Mouse (Mus musculus) heart, postnatal 0 days (tissue): Measurements from ENCODE around the gene Piwil4. TPM values are rescaled to one million over a fixed set of nuclear protein-coding genes. Genes with fewer than 3 reads are reported as not detected.

ENCODE experiments used
- ATAC-seq: fragments of 200-750 bp; cut with Nextera tagmentation; 2 replicates; pipeline ENCODE4 v1.8.0; 2017; ENCODE audit warnings: low read depth, moderate number of reproducible peaks, moderate library complexity; ENCODE audit not compliant: insufficient read depth
- DNase-seq: peaks from one replicate; pipeline ENCODE4 v3.0.0-alpha.2; 2016; ENCODE audit warnings: low spot score
- H3K27ac ChIP-seq: fragments of 300-500 bp; sonication (generic); 2 replicates; pipeline ENCODE4 v1.5.1; 2014; ENCODE audit warnings: low read depth, mild to moderate bottlenecking
- H3K27me3 ChIP-seq: fragments of 300-500 bp; sonication (generic); 2 replicates; pipeline ENCODE4 v1.6.1; 2014; ENCODE audit warnings: low read length, mixed read lengths; ENCODE audit not compliant: control insufficient read depth, insufficient read depth
- H3K36me3 ChIP-seq: fragments of 300-500 bp; sonication (generic); replicated peaks from 2 replicates; pipeline ENCODE4 v1.6.1; 2014; ENCODE audit warnings: low read length, mixed read lengths; ENCODE audit not compliant: control insufficient read depth, insufficient read depth
- H3K4me1 ChIP-seq: fragments of 300-500 bp; sonication (generic); 2 replicates; pipeline ENCODE4 v1.6.1; 2014; ENCODE audit warnings: antibody characterized with exemption; ENCODE audit not compliant: control insufficient read depth, insufficient read depth
- H3K4me2 ChIP-seq: fragments of 300-500 bp; sonication (generic); 2 replicates; pipeline ENCODE4 v1.6.1; 2014; ENCODE audit warnings: low read depth, mild to moderate bottlenecking, low read length, moderate library complexity
- H3K4me3 ChIP-seq: fragments of 300-500 bp; sonication (generic); 2 replicates; pipeline ENCODE4 v1.5.1; 2014; ENCODE audit warnings: low read depth, low read length
- H3K9ac ChIP-seq: fragments of 300-500 bp; sonication (generic); replicated peaks from 2 replicates; pipeline ENCODE4 v1.6.1; 2014; ENCODE audit warnings: low read depth, low read length, mixed read lengths
- H3K9me3 ChIP-seq: fragments of 300-500 bp; sonication (generic); replicated peaks from 2 replicates; pipeline ENCODE4 v1.6.1; 2016; ENCODE audit warnings: low read length; ENCODE audit not compliant: control insufficient read depth
- CTCF ChIP-seq: IDR thresholded peaks from 2 replicates; pipeline ENCODE4 v1.5.1; 2016; ENCODE audit warnings: antibody characterized with exemption, control low read depth, low read depth
- EP300 ChIP-seq: IDR thresholded peaks from 2 replicates; pipeline ENCODE4 v1.6.1; 2016; ENCODE audit warnings: antibody characterized with exemption, low read depth
- WGBS: fragments of 180-500 bp; shearing (Covaris S2); extraction: QIAGEN DNeasy Blood & Tissue Kit; methylation state at CpG from one replicate; pipeline ENCODE4 v1.1.7; 2014; 5-methylcytosine and 5-hydroxymethylcytosine counted together
- polyA plus RNA-seq: library from polyadenylated mRNA; unstranded; fragments of >200 nt; fragmentation: Nextera tagmentation; extraction: Ambion mirVana; gene quantifications from 2 replicates; pipeline ENCODE4 v1.2.1, GENCODE M21; 2015
- total RNA-seq: library from RNA; depleted of rRNA; stranded (reverse); fragments of >200 nt; gene quantifications from 2 replicates; pipeline ENCODE4 v1.2.3, GENCODE M21; 2014; ENCODE audit warnings: low replicate concordance

Gene Piwil4
- total and polyA plus RNA-seq, 2 experiments from 2014 or later = 0.12 TPM; not detected in 1

DNA sequence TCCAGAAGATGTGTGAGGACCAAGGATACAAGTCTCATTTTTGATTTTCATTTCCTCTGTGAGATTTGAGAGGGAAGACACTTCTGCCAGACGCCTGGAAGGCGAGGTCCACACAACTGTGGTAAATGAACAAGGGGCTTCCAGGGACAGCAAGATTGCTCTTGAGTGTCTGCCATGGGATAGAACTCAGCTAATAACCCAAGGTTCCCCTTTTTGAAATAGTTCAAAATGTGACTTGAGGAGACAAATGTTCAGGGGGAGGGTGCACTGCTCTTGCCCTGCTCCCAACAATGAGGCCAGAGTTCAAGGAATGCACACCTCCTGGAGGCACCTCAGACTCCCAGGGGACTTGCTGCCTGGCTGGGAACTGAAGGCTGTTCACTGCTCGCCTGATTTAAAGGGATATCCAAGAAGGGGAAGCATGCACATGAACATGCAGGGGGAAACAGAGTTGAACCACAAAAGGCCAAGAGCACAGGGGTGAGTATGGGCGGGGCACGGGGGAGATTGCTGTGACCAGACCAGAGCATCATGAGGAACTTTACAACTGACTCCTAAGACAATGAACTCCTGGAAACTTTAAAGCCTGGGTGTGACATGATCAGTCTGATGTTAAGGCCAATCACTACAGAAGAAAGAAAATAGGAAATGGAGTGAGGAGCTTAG lies 15.6 kb downstream of the Piwil4 start:
- no peak overlapping the region for H3K4me3 ChIP-seq
- ATAC-seq = no peak

DNA sequence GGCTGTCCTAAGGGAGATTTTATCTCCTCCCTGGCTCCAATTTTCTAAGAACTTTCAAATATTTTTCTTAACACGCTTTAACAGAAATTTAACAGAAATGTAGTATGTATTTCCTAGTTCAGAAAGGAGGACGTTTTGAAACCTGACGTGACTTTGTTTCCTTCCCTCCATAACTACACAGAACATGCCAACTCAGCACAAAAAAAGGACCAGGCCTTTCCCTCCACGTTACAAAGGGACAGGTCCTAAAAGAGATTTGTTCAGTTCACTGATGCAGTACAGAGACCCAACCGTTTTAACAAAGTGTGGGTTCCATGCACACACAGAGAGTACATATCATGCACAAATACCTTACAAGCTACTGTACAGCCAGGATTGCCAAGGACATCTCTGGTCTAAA lies 18.9 kb downstream of the Piwil4 start:
- H3K36me3 ChIP-seq = no peaks in the 10 kb centered on the region
- ATAC-seq = no peak
- 70% methylated on average over 5 of the region's 5 CpGs for WGBS
- DNase-seq = no peak
- no peaks in the 10 kb centered on the region for H3K27me3 ChIP-seq
- H3K9me3 ChIP-seq = no peaks in the 10 kb centered on the region
- H3K9ac ChIP-seq = no peak overlapping the region
- peaks cover 7% of the 10 kb centered on the region; the same call in 1 of the 2 replicates for H3K4me1 ChIP-seq
- no peak overlapping the region for H3K4me3 ChIP-seq
- no peak overlapping the region for H3K27ac ChIP-seq
- H3K4me2 ChIP-seq = no peak overlapping the region
- no peak for TF ChIP-seq CTCF
- no peak for TF ChIP-seq EP300

More for the DNA sequence above, 15.6 kb downstream of the Piwil4 start:
- no peaks in the 10 kb centered on the region for H3K36me3 ChIP-seq
- H3K9me3 ChIP-seq = no peaks in the 10 kb centered on the region
- H3K4me1 ChIP-seq = no peaks in the 10 kb centered on the region
- no peak overlapping the region for H3K27ac ChIP-seq
- no peak overlapping the region for H3K9ac ChIP-seq
- no peak for DNase-seq
- TF ChIP-seq CTCF (no peak), EP300 (no peak)
- WGBS = 63% methylated on average over 5 of the region's 5 CpGs
- no peaks in the 10 kb centered on the region for H3K27me3 ChIP-seq
- no peak overlapping the region for H3K4me2 ChIP-seq

DNA sequence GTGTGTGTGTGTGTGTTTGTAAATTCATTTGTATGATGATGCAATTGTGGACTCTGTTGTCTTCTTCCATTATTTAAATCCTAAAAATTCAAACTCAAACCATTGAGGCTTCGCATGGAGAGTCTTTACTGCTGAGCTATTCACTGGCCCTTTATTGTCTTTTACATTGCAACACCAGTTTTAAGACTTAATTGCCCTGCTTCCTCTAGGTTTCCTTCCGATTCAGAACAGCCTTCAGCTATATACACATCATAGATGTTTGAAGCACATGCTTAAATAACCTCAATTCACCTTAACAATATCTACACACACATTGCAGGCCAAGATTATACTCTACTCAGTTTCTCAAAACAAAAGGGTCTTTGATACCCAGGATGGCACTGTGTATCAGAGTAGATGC lies 20.1 kb downstream of the Piwil4 start:
- 77% methylated on average over 2 of the region's 2 CpGs for WGBS
- H3K4me1 ChIP-seq = peaks cover 7% of the 10 kb centered on the region; the same call in 1 of the 2 replicates
- H3K9ac ChIP-seq = no peak overlapping the region
- no peak for ATAC-seq
- no peak for TF ChIP-seq EP300
- no peak for TF ChIP-seq CTCF
- no peak overlapping the region for H3K27ac ChIP-seq
- H3K36me3 ChIP-seq = no peaks in the 10 kb centered on the region
- no peak overlapping the region for H3K4me3 ChIP-seq
- no peaks in the 10 kb centered on the region for H3K27me3 ChIP-seq
- H3K4me2 ChIP-seq = no peak overlapping the region
- H3K9me3 ChIP-seq = no peaks in the 10 kb centered on the region
- no peak for DNase-seq

DNA sequence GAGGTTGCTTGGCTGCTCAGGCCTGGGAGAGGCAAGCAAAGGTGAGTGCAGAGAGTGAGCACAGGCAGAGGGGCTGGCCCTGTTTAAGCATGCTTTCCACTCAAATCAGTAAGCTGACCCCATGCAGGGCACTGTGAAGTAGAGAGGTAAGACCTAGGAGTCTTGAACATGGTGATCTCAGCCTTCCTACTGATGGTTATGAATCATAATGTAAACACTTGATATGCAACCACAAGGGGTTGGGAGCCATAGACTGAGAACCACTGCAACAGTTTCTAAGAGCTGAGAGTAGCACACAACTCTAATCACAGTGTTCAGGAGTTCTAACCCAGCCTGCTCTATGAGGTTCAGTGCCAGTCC lies 22.2 kb downstream of the Piwil4 start:
- H3K36me3 ChIP-seq = no peaks in the 10 kb centered on the region
- H3K9me3 ChIP-seq = no peaks in the 10 kb centered on the region
- H3K4me2 ChIP-seq = peak overlapping the region; percentile 63
- no peaks in the 10 kb centered on the region for H3K27me3 ChIP-seq
- H3K4me1 ChIP-seq = peaks cover 7% of the 10 kb centered on the region; the same call in 1 of the 2 replicates
- no peak for DNase-seq
- H3K9ac ChIP-seq = peak overlapping the region; percentile 46
- TF ChIP-seq EP300 (no peak), CTCF (no peak)
- H3K27ac ChIP-seq = peak overlapping the region; percentile 72
- peak overlapping the region; percentile 39 for H3K4me3 ChIP-seq
- no peak; the same call in 1 of the 2 replicates for ATAC-seq

DNA sequence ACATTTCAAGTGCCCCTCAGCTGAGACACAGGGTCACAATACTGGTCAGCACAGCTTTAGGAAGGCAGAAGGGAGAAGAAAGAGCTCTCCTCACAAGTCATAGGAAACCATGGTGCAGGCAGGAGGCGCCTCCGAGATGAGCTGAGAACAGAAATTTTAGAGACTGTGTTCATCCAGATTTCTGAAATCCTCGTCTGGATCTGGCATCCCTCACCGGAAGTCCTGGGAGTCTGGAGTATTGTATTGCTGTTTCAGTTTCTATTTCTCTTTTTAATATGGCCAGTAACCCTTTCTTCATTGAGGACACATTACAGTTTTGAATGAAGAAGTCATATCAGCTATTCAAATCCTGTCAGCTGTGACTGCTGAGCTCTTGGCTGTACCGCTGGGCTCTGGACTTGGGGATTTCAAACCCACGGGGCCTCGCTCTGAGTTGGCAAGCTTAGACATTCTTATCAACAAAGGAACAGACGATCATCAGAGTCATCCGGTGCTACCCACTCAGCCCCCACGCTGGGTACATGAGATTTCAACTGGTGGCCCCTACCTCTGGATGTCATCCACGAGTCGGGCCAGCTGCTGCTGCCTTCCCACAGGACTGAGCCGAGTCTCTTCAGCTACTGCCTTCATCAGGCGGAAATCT lies 22.7 kb downstream of the Piwil4 start:
- Histone ChIP-seq H3K9ac (peak overlapping the region; percentile 46), H3K4me3 (peak overlapping the region; percentile 39), H3K36me3 (no peaks in the 10 kb centered on the region), H3K4me1 (peaks cover 7% of the 10 kb centered on the region; the same call in 1 of the 2 replicates), H3K9me3 (no peaks in the 10 kb centered on the region), H3K4me2 (peak overlapping the region; percentile 63), H3K27ac (peak overlapping the region; percentile 72), H3K27me3 (no peaks in the 10 kb centered on the region)
- DNase-seq (peak; percentile 37), ATAC-seq (peak; percentile 57; the same call in 1 of the 2 replicates)
- 15% methylated on average over 14 of the region's 14 CpGs for WGBS
- TF ChIP-seq EP300 = no peak

DNA sequence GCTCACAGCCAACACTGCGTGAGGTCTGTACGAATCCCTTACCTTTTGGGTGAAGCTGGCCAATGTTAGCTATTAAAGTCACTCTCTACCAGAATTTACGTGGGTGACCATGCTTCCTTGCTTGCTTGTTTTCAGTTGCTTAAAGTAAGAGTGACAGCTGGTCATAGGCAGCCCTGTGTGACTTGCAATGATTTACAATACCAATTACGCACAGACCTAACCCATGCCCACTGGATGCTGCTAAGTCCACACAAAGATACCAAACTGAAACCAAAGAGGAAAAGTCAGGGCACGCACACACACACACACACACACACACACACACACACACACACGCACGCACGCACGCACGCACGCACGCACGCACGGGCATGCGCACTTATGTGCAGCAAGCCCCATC lies 25.3 kb downstream of the Piwil4 start:
- Histone ChIP-seq H3K9ac (no peak overlapping the region), H3K36me3 (no peaks in the 10 kb centered on the region), H3K4me1 (peaks cover 7% of the 10 kb centered on the region; the same call in 1 of the 2 replicates), H3K4me2 (no peak overlapping the region), H3K27me3 (no peaks in the 10 kb centered on the region), H3K27ac (no peak overlapping the region), H3K9me3 (no peaks in the 10 kb centered on the region), H3K4me3 (no peak overlapping the region)
- ATAC-seq = no peak
- TF ChIP-seq CTCF (no peak), EP300 (no peak)
- no peak for DNase-seq
- WGBS = 85% methylated on average over 15 of the region's 15 CpGs
